Mouse (Mus musculus): Measurements from ENCODE around the gene Vstm5. TPM values are rescaled to one million over a fixed set of nuclear protein-coding genes. Genes with fewer than 3 reads are reported as not detected.

Gene Vstm5
- polyA plus RNA-seq, 1 experiment from 2014 or later, result 2.5 TPM

Other genes starting within 250 kb of the Vstm5 start
- gene Panx1, start 193.6 kb upstream of the Vstm5 start, polyA plus RNA-seq (2014; fragmentation: Nextera tagmentation; extraction: Ambion mirVana), result 24.9 and 26.1 TPM in 2 replicates
- gene Hephl1, start 126.9 kb upstream of the Vstm5 start, polyA plus RNA-seq (2014; fragmentation: Nextera tagmentation; extraction: Ambion mirVana), result not detected in 2 replicates
- gene Med17, start 40.9 kb downstream of the Vstm5 start, polyA plus RNA-seq (2014; fragmentation: Nextera tagmentation; extraction: Ambion mirVana), result 20.5 and 25.8 TPM in 2 replicates
- gene Taf1d, start 67.2 kb downstream of the Vstm5 start, polyA plus RNA-seq (2014; fragmentation: Nextera tagmentation; extraction: Ambion mirVana), result 42.5 and 48.4 TPM in 2 replicates
- gene 4931406C07Rik, start 67.4 kb downstream of the Vstm5 start, polyA plus RNA-seq (2014; fragmentation: Nextera tagmentation; extraction: Ambion mirVana), result 5.7 and 6.7 TPM in 2 replicates
- gene Cep295, start 118.7 kb downstream of the Vstm5 start, polyA plus RNA-seq (2014; fragmentation: Nextera tagmentation; extraction: Ambion mirVana), result 11.9 and 12.9 TPM in 2 replicates

Measured in heart, embryonic 14.5 days (tissue).